18 mouse cellular contexts compared by ENCODE assay signal in genomic region chr19:32963983-32964382, GRCm38 (mm10).
DNase-seq lines count a peak whose midpoint lies in the region; ATAC-seq and TF ChIP-seq lines count a peak whose summit lies in the region.
"Had no signal": no experiment of that assay in that cellular context is flagged by ENCODE, and none has a peak within 500 bp of the region (broad histone marks: within the 10 kb centered on the region; RNA-seq: fewer than 3 reads in every experiment).

No protein-coding gene starts in this region.

- WGBS in small intestine, adult 2 months = 13% methylated on average over 1 of the region's 1 CpGs
- 24% methylated on average over 1 of the region's 1 CpGs for WGBS in hindbrain, embryonic 13.5 days

- no peak overlapping the region for H3K4me2 ChIP-seq in CH12.LX (ENCODE audit: insufficient read depth, low read depth, poor library complexity, severe bottlenecking)
- H3K4me2 ChIP-seq in hindbrain, embryonic 13.5 days = no peak overlapping the region
- H3K4me2 ChIP-seq: embryonic facial prominence, embryonic 12.5 days; heart, embryonic 15.5 days; hindbrain, embryonic 15.5 days; liver, embryonic 15.5 days; midbrain, embryonic 15.5 days; neural tube, embryonic 13.5 days had no signal

- peak; percentile 49 for DNase-seq in CD4-positive helper T cell, adult 2 months (ENCODE audit: low read depth, low spot score)
- DNase-seq in CH12.LX (ENCODE audit: extremely low read depth) = no peak
- no peak for DNase-seq in cerebellum, postnatal 36 days
- DNase-seq in adrenal gland, adult 8-10 months = no peak
- no peak for DNase-seq in ovary, postnatal 14 days (ENCODE audit: low spot score)
- DNase-seq: cerebellum, adult 9-11 months; gastrocnemius, adult 2 months; lung, postnatal 4 days had no signal

- H3K36me3 ChIP-seq in CH12.LX (replicated peaks in 1 of 2; ENCODE audit: control insufficient read depth in 1 of 2, insufficient read depth in 1 of 2, low read length in 1 of 2) = no peaks in the 10 kb centered on the region
- H3K36me3 ChIP-seq in small intestine, adult 2 months (ENCODE audit: control insufficient read depth, insufficient read depth, low read length) = no peaks in the 10 kb centered on the region
- no peaks in the 10 kb centered on the region for H3K36me3 ChIP-seq in hindbrain, embryonic 13.5 days
- H3K36me3 ChIP-seq: embryonic facial prominence, embryonic 12.5 days; heart, embryonic 15.5 days; hindbrain, embryonic 15.5 days; limb, embryonic 10.5 days; liver, embryonic 15.5 days; midbrain, embryonic 15.5 days; neural tube, embryonic 13.5 days had no signal

- dilution Hi-C loops in CH12.LX (cut with MboI; ENCODE audit: extremely low pct_ligation_motif_present, extremely low pct_unique_long_range_greater_than_20kb, low sequenced_read_pairs) = no loop called here

- peaks cover 6 to 46% of the 10 kb centered on the region in 2 experiments for H3K4me1 ChIP-seq in CH12.LX (ENCODE audit: control insufficient read depth in 1 of 2, insufficient read depth in 2 of 2)
- peaks cover 20% of the 10 kb centered on the region for H3K4me1 ChIP-seq in small intestine, adult 2 months (ENCODE audit: control insufficient read depth, insufficient read depth, insufficient read length, low read length)
- H3K4me1 ChIP-seq in hindbrain, embryonic 13.5 days (replicated peaks) = peaks cover 9% of the 10 kb centered on the region; the same call in 1 of the 2 replicates
- H3K4me1 ChIP-seq: heart, embryonic 15.5 days; hindbrain, embryonic 15.5 days; midbrain, embryonic 15.5 days; neural tube, embryonic 13.5 days had no signal

- H3K79me2 ChIP-seq in CH12.LX (replicated peaks; ENCODE audit: control insufficient read depth, extremely low read depth, insufficient read depth, poor library complexity, severe bottlenecking) = no peaks in the 10 kb centered on the region

- TF ChIP-seq CTCF in CH12.LX (conservative IDR thresholded peaks at IDR 0.05 in 1 of 2, IDR thresholded peaks at IDR 0.05 in 1 of 2; ENCODE audit: low read depth in 2 of 2, low read length in 2 of 2) = no peak
- TF ChIP-seq CTCF in small intestine, adult 2 months (IDR thresholded peaks at IDR 0.05; ENCODE audit: extremely low read depth, insufficient read length, insufficient replicate concordance, low read depth, low read length) = no peak

- 0 out of 2 replicates have a peak, but pooled peaks have one; percentile 24 for ATAC-seq in granulocyte monocyte progenitor cell, adult 5-6 weeks (replicated peaks; ENCODE audit: poor library complexity, severe bottlenecking)
- ATAC-seq in hindbrain, embryonic 13.5 days (ENCODE audit: low FRiP score) = no peak
- ATAC-seq: midbrain, embryonic 15.5 days had no signal

- H3K9me3 ChIP-seq in CH12.LX (replicated peaks; ENCODE audit: low read length) = peaks cover 4% of the 10 kb centered on the region
- H3K9me3 ChIP-seq in hindbrain, embryonic 13.5 days = no peaks in the 10 kb centered on the region
- H3K9me3 ChIP-seq: embryonic facial prominence, embryonic 12.5 days; heart, embryonic 15.5 days; hindbrain, embryonic 15.5 days; limb, embryonic 10.5 days; liver, embryonic 15.5 days; midbrain, embryonic 15.5 days; neural tube, embryonic 13.5 days had no signal

- H3K9ac ChIP-seq in CH12.LX (ENCODE audit: insufficient read depth, low read depth) = no peak overlapping the region
- H3K9ac ChIP-seq in hindbrain, embryonic 13.5 days = no peak overlapping the region
- H3K9ac ChIP-seq: embryonic facial prominence, embryonic 12.5 days; heart, embryonic 15.5 days; hindbrain, embryonic 15.5 days; liver, embryonic 15.5 days; midbrain, embryonic 15.5 days; neural tube, embryonic 13.5 days had no signal

- in situ Hi-C loops in CH12.LX (cut with MboI; ENCODE audit: low pct_ligation_motif_present, low pct_unique_long_range_greater_than_20kb, low sequenced_read_pairs) = no loop called here

- TF ChIP-seq EP300 in CH12.LX (IDR thresholded peaks at IDR 0.05; ENCODE audit: low read length) = peak; percentile 30; the same call in 1 of the 2 replicates

- TF ChIP-seq POLR2A in CH12.LX (IDR thresholded peaks at IDR 0.05; ENCODE audit: low read depth, low read length) = no peak
- no peak for TF ChIP-seq POLR2A in small intestine, adult 2 months (IDR thresholded peaks at IDR 0.05; ENCODE audit: low read depth, low read length)

- no peaks in the 10 kb centered on the region for H3K27me3 ChIP-seq in CH12.LX (replicated peaks)
- no peaks in the 10 kb centered on the region for H3K27me3 ChIP-seq in small intestine, adult 2 months (ENCODE audit: control insufficient read depth, insufficient read depth, low read length)
- no peaks in the 10 kb centered on the region for H3K27me3 ChIP-seq in hindbrain, embryonic 13.5 days
- H3K27me3 ChIP-seq: heart, embryonic 15.5 days; hindbrain, embryonic 15.5 days; liver, embryonic 15.5 days; midbrain, embryonic 15.5 days; neural tube, embryonic 13.5 days had no signal

- no peak overlapping the region for H3K4me3 ChIP-seq in CH12.LX (replicated peaks in 1 of 3; ENCODE audit: low read depth in 2 of 3, low read length in 2 of 3, poor library complexity in 1 of 3)
- H3K4me3 ChIP-seq in small intestine, adult 2 months (ENCODE audit: low read depth, low read length) = no peak overlapping the region
- no peak overlapping the region for H3K4me3 ChIP-seq in hindbrain, embryonic 13.5 days
- H3K4me3 ChIP-seq: embryonic facial prominence, embryonic 12.5 days; gastrocnemius, adult 2 months; heart, embryonic 15.5 days; hindbrain, embryonic 15.5 days; limb, embryonic 10.5 days; liver, embryonic 15.5 days; midbrain, embryonic 15.5 days; neural tube, embryonic 13.5 days had no signal

- no peak overlapping the region for H3K27ac ChIP-seq in CH12.LX (ENCODE audit: insufficient read depth, low read depth)
- 0 out of 2 replicates have a peak overlapping the region, but pooled peaks have one; percentile 37 for H3K27ac ChIP-seq in small intestine, adult 2 months (ENCODE audit: insufficient read depth, low read depth, low read length)
- no peak overlapping the region for H3K27ac ChIP-seq in hindbrain, embryonic 13.5 days
- H3K27ac ChIP-seq: embryonic facial prominence, embryonic 12.5 days; gastrocnemius, adult 2 months; heart, embryonic 15.5 days; hindbrain, embryonic 15.5 days; limb, embryonic 10.5 days; liver, embryonic 15.5 days; midbrain, embryonic 15.5 days; neural tube, embryonic 13.5 days had no signal

- TF ChIP-seq RAD21 in CH12.LX (IDR thresholded peaks at IDR 0.05; ENCODE audit: low read depth, low read length) = no peak; the same call in 1 of the 2 replicates

TF ChIP-seq in CH12.LX, 34 proteins besides CTCF, POLR2A, EP300 and RAD21:
- TF ChIP-seq NRF1 (IDR thresholded peaks at IDR 0.05; ENCODE audit: low read depth, low read length) (no peak), IRF4 (IDR thresholded peaks at IDR 0.05; ENCODE audit: low read depth, low read length) (peak; percentile 33; the same call in 1 of the 2 replicates), BHLHE40 (IDR thresholded peaks at IDR 0.05; ENCODE audit: low read depth, low read length) (peak; percentile 37; the same call in 1 of the 2 replicates), MEF2A (IDR thresholded peaks at IDR 0.05; ENCODE audit: borderline replicate concordance, low read depth, low read length) (peak; percentile 32; the same call in 1 of the 2 replicates), UBTF (IDR thresholded peaks at IDR 0.05; ENCODE audit: low read depth, low read length) (no peak), TCF12 (IDR thresholded peaks at IDR 0.05; ENCODE audit: low read depth, low read length) (peak; percentile 52; the same call in 1 of the 2 replicates), NELFE (IDR thresholded peaks at IDR 0.05; ENCODE audit: low read depth, low read length) (no peak)
